Mouse (Mus musculus) midbrain, embryonic 13.5 days (tissue): ENCODE data around the gene Anapc15-ps. TPM values are rescaled to one million over a fixed set of nuclear protein-coding genes. Genes with fewer than 3 reads are reported as not detected.

Experiments
- ATAC-seq: fragments of 200-750 bp; cut with Nextera tagmentation; 2 replicates; pipeline ENCODE4 v1.8.0; 2017; ENCODE audit warnings: mild to moderate bottlenecking, moderate TSS enrichment, moderate library complexity
- H3K27ac ChIP-seq: fragments of 300-500 bp; sonication (generic); 2 replicates; pipeline ENCODE4 v1.5.1; 2015; ENCODE audit warnings: inconsistent platforms, mild to moderate bottlenecking, moderate library complexity
- H3K27me3 ChIP-seq: fragments of 300-500 bp; sonication (generic); 2 replicates; pipeline ENCODE4 v1.6.1; 2015; ENCODE audit warnings: mild to moderate bottlenecking, inconsistent platforms
- H3K36me3 ChIP-seq: fragments of 300-500 bp; sonication (generic); 2 replicates; pipeline ENCODE4 v1.6.1; 2015; ENCODE audit warnings: mild to moderate bottlenecking, inconsistent platforms
- H3K4me1 ChIP-seq: fragments of 300-500 bp; sonication (generic); replicated peaks from 2 replicates; pipeline ENCODE4 v1.6.1; 2015; ENCODE audit warnings: inconsistent platforms
- H3K4me2 ChIP-seq: fragments of 300-500 bp; sonication (generic); replicated peaks from 2 replicates; pipeline ENCODE4 v1.6.1; 2015; ENCODE audit warnings: moderate library complexity, mild to moderate bottlenecking, inconsistent platforms
- H3K4me3 ChIP-seq: fragments of 300-500 bp; sonication (generic); replicated peaks from 2 replicates; pipeline ENCODE4 v1.5.1; 2015; ENCODE audit warnings: mild to moderate bottlenecking, inconsistent platforms
- H3K9ac ChIP-seq: fragments of 300-500 bp; sonication (generic); replicated peaks from 2 replicates; pipeline ENCODE4 v1.6.1; 2015; ENCODE audit warnings: mild to moderate bottlenecking, inconsistent platforms
- H3K9me3 ChIP-seq: fragments of 300-500 bp; sonication (generic); 2 replicates; pipeline ENCODE4 v1.6.1; 2016; ENCODE audit warnings: mild to moderate bottlenecking, inconsistent platforms
- WGBS: fragments of 180-500 bp; shearing (Covaris S2); methylation state at CpG from one replicate; pipeline ENCODE4 v1.1.7; 2015; 5-methylcytosine and 5-hydroxymethylcytosine counted together
- polyA plus RNA-seq: library from polyadenylated mRNA; unstranded; fragments of >200 nt; fragmentation: Nextera tagmentation; extraction: Ambion mirVana; gene quantifications from 2 replicates; pipeline ENCODE4 v1.2.1, GENCODE M21; 2015

Gene Anapc15-ps
- polyA plus RNA-seq, 1 experiment from 2014 or later: not detected

- WGBS: 21% methylated on average over 8 of the region's 8 CpGs
- peaks cover 12% of the 10 kb centered on the region; the same call in 1 of the 2 replicates for H3K4me1 ChIP-seq
- no peak overlapping the region for H3K9ac ChIP-seq
- no peak for ATAC-seq
- H3K36me3 ChIP-seq: no peaks in the 10 kb centered on the region
- no peaks in the 10 kb centered on the region for H3K9me3 ChIP-seq
- H3K27ac ChIP-seq: no peak overlapping the region
- no peak overlapping the region for H3K4me3 ChIP-seq
- no peak overlapping the region for H3K4me2 ChIP-seq
- no peaks in the 10 kb centered on the region for H3K27me3 ChIP-seq
These were observed 13.6 kb downstream of the Anapc15-ps start for GRCm38 (mm10) chr10:95659471-95660150.

- no peaks in the 10 kb centered on the region for H3K9me3 ChIP-seq
These were observed 14.4 kb downstream of the Anapc15-ps start for GRCm38 (mm10) chr10:95658836-95659343.

GRCm38 (mm10) chr10:95656236-95657225 is 16.7 kb downstream of the Anapc15-ps start:
- H3K9ac ChIP-seq: no peak overlapping the region
- no peak overlapping the region for H3K4me3 ChIP-seq
- WGBS: 89% methylated on average over 10 of the region's 10 CpGs
- H3K4me1 ChIP-seq: peaks cover 12% of the 10 kb centered on the region; the same call in 1 of the 2 replicates
- H3K4me2 ChIP-seq: no peak overlapping the region
- no peaks in the 10 kb centered on the region for H3K9me3 ChIP-seq
- no peaks in the 10 kb centered on the region for H3K36me3 ChIP-seq
- H3K27ac ChIP-seq: no peak overlapping the region
- ATAC-seq: 0 out of 2 replicates have a peak, but pooled peaks have one; percentile 37
- H3K27me3 ChIP-seq: no peaks in the 10 kb centered on the region

More at GRCm38 (mm10) chr10:95658836-95659343, 14.4 kb downstream of the Anapc15-ps start:
- H3K4me2 ChIP-seq: no peak overlapping the region
- H3K27me3 ChIP-seq: no peaks in the 10 kb centered on the region
- no peak overlapping the region for H3K9ac ChIP-seq
- H3K4me1 ChIP-seq: peaks cover 12% of the 10 kb centered on the region; the same call in 1 of the 2 replicates
- 29% methylated on average over 6 of the region's 6 CpGs for WGBS
- H3K36me3 ChIP-seq: no peaks in the 10 kb centered on the region
- ATAC-seq: no peak
- no peak overlapping the region for H3K4me3 ChIP-seq
- no peak overlapping the region for H3K27ac ChIP-seq

- Histone ChIP-seq H3K4me3 (no peak overlapping the region), H3K4me1 (no peaks in the 10 kb centered on the region), H3K36me3 (no peaks in the 10 kb centered on the region), H3K27ac (no peak overlapping the region), H3K27me3 (no peaks in the 10 kb centered on the region), H3K9ac (no peak overlapping the region), H3K9me3 (no peaks in the 10 kb centered on the region), H3K4me2 (no peak overlapping the region)
- 91% methylated on average over 5 of the region's 5 CpGs for WGBS
- ATAC-seq: no peak
These were observed 21.1 kb downstream of the Anapc15-ps start for GRCm38 (mm10) chr10:95652131-95652530.

GRCm38 (mm10) chr10:95648326-95648888 is 24.8 kb downstream of the Anapc15-ps start:
- Histone ChIP-seq H3K36me3 (no peaks in the 10 kb centered on the region), H3K4me3 (no peak overlapping the region), H3K4me1 (no peaks in the 10 kb centered on the region), H3K9me3 (no peaks in the 10 kb centered on the region), H3K4me2 (no peak overlapping the region), H3K27me3 (no peaks in the 10 kb centered on the region), H3K27ac (no peak overlapping the region), H3K9ac (no peak overlapping the region)
- WGBS: 94% methylated on average over 11 of the region's 11 CpGs
- no peak for ATAC-seq

GRCm38 (mm10) chr10:95647128-95647527 is 26.1 kb downstream of the Anapc15-ps start:
- Histone ChIP-seq H3K27ac (no peak overlapping the region), H3K9ac (no peak overlapping the region), H3K4me3 (no peak overlapping the region), H3K36me3 (no peaks in the 10 kb centered on the region), H3K9me3 (no peaks in the 10 kb centered on the region), H3K4me1 (no peaks in the 10 kb centered on the region), H3K27me3 (no peaks in the 10 kb centered on the region), H3K4me2 (no peak overlapping the region)
- no peak for ATAC-seq
- WGBS: 82% methylated on average over 9 of the region's 9 CpGs

GRCm38 (mm10) chr10:95646576-95646975 is 26.7 kb downstream of the Anapc15-ps start:
- 93% methylated on average over 10 of the region's 10 CpGs for WGBS
- H3K9ac ChIP-seq: no peak overlapping the region
- no peak overlapping the region for H3K27ac ChIP-seq
- H3K9me3 ChIP-seq: no peaks in the 10 kb centered on the region
- no peaks in the 10 kb centered on the region for H3K27me3 ChIP-seq
- H3K4me1 ChIP-seq: no peaks in the 10 kb centered on the region
- no peak overlapping the region for H3K4me3 ChIP-seq
- H3K4me2 ChIP-seq: no peak overlapping the region
- no peak for ATAC-seq
- H3K36me3 ChIP-seq: no peaks in the 10 kb centered on the region

GRCm38 (mm10) chr10:95643696-95644360 is 29.4 kb downstream of the Anapc15-ps start:
- ATAC-seq: no peak
- Histone ChIP-seq H3K27ac (no peak overlapping the region), H3K27me3 (no peaks in the 10 kb centered on the region), H3K9me3 (no peaks in the 10 kb centered on the region), H3K4me2 (no peak overlapping the region), H3K4me3 (no peak overlapping the region), H3K4me1 (no peaks in the 10 kb centered on the region), H3K9ac (no peak overlapping the region), H3K36me3 (no peaks in the 10 kb centered on the region)
- WGBS: 81% methylated on average over 6 of the region's 6 CpGs

- no peak overlapping the region for H3K9ac ChIP-seq
- no peaks in the 10 kb centered on the region for H3K27me3 ChIP-seq
- H3K27ac ChIP-seq: no peak overlapping the region
- no peaks in the 10 kb centered on the region for H3K4me1 ChIP-seq
- H3K36me3 ChIP-seq: no peaks in the 10 kb centered on the region
- WGBS: 76% methylated on average over 5 of the region's 5 CpGs
- H3K4me3 ChIP-seq: no peak overlapping the region
- H3K4me2 ChIP-seq: no peak overlapping the region
- ATAC-seq: no peak
- H3K9me3 ChIP-seq: no peaks in the 10 kb centered on the region
These were observed 30.2 kb downstream of the Anapc15-ps start for GRCm38 (mm10) chr10:95643042-95643441.

- no peak overlapping the region for H3K27ac ChIP-seq
- WGBS: 82% methylated on average over 5 of the region's 5 CpGs
- no peak for ATAC-seq
These were observed 31.9 kb downstream of the Anapc15-ps start for GRCm38 (mm10) chr10:95641335-95641734.

GRCm38 (mm10) chr10:95639429-95639828 is 33.8 kb downstream of the Anapc15-ps start:
- H3K4me1 ChIP-seq: no peaks in the 10 kb centered on the region
- WGBS: 73% methylated on average over 5 of the region's 5 CpGs
- no peak for ATAC-seq
- no peak overlapping the region for H3K4me3 ChIP-seq
- no peak overlapping the region for H3K9ac ChIP-seq
- no peaks in the 10 kb centered on the region for H3K9me3 ChIP-seq
- no peaks in the 10 kb centered on the region for H3K36me3 ChIP-seq
- no peak overlapping the region for H3K27ac ChIP-seq
- no peaks in the 10 kb centered on the region for H3K27me3 ChIP-seq
- no peak overlapping the region for H3K4me2 ChIP-seq

More at GRCm38 (mm10) chr10:95641335-95641734, 31.9 kb downstream of the Anapc15-ps start:
- Histone ChIP-seq H3K27me3 (no peaks in the 10 kb centered on the region), H3K36me3 (no peaks in the 10 kb centered on the region), H3K9ac (no peak overlapping the region), H3K4me2 (no peak overlapping the region), H3K4me3 (no peak overlapping the region), H3K9me3 (no peaks in the 10 kb centered on the region), H3K4me1 (no peaks in the 10 kb centered on the region)
